Mouse (Mus musculus) kidney, embryonic 15.5 days (tissue): Measurements from ENCODE around the gene St3gal3. TPM values are rescaled to one million over a fixed set of nuclear protein-coding genes. Genes with fewer than 3 reads are reported as not detected.

Source experiments
- ATAC-seq: fragments of 200-750 bp; cut with Nextera tagmentation; replicated peaks from 2 replicates; pipeline ENCODE4 v1.8.0; 2017; ENCODE audit warnings: moderate TSS enrichment; ENCODE audit not compliant: low FRiP score
- H3K27ac ChIP-seq: fragments of 300-500 bp; sonication (generic); 2 replicates; pipeline ENCODE4 v1.5.1; 2015; ENCODE audit warnings: mild to moderate bottlenecking, inconsistent platforms
- H3K27me3 ChIP-seq: fragments of 300-500 bp; sonication (generic); 2 replicates; pipeline ENCODE4 v1.6.1; 2015; ENCODE audit warnings: inconsistent platforms
- H3K36me3 ChIP-seq: fragments of 300-500 bp; sonication (generic); 2 replicates; pipeline ENCODE4 v1.6.1; 2015; ENCODE audit warnings: inconsistent platforms
- H3K4me1 ChIP-seq: fragments of 300-500 bp; sonication (generic); 2 replicates; pipeline ENCODE4 v1.6.1; 2015; ENCODE audit warnings: inconsistent platforms
- H3K4me2 ChIP-seq: fragments of 300-500 bp; sonication (generic); 2 replicates; pipeline ENCODE4 v1.6.1; 2015; ENCODE audit warnings: moderate library complexity, mild to moderate bottlenecking, inconsistent platforms
- H3K4me3 ChIP-seq: fragments of 300-500 bp; sonication (generic); replicated peaks from 2 replicates; pipeline ENCODE4 v1.5.1; 2015; ENCODE audit warnings: mild to moderate bottlenecking, inconsistent platforms
- H3K9ac ChIP-seq: fragments of 300-500 bp; sonication (generic); 2 replicates; pipeline ENCODE4 v1.6.1; 2015; ENCODE audit warnings: mild to moderate bottlenecking, inconsistent platforms
- H3K9me3 ChIP-seq: fragments of 300-500 bp; sonication (generic); replicated peaks from 2 replicates; pipeline ENCODE4 v1.6.1; 2016; ENCODE audit warnings: inconsistent platforms
- WGBS: fragments of 180-500 bp; shearing (Covaris S2); methylation state at CpG from one replicate; pipeline ENCODE4 v1.1.7; 2015; ENCODE audit warnings: mixed read lengths; 5-methylcytosine and 5-hydroxymethylcytosine counted together
- polyA plus RNA-seq: library from polyadenylated mRNA; unstranded; fragments of >200 nt; fragmentation: Nextera tagmentation; extraction: Ambion mirVana; gene quantifications from 2 replicates; pipeline ENCODE4 v1.2.1, GENCODE M21; 2015

Gene St3gal3
- polyA plus RNA-seq, 1 experiment from 2014 or later = 8.8 TPM

GRCm38 (mm10) chr4:117914031-117914430 lies 220.7 kb downstream of the St3gal3 start:
- peak overlapping the region; percentile 81 for H3K4me3 ChIP-seq
- H3K36me3 ChIP-seq = peaks cover 31% of the 10 kb centered on the region
- 11% methylated on average over 8 of the region's 8 CpGs for WGBS
- no peaks in the 10 kb centered on the region for H3K9me3 ChIP-seq
- peak overlapping the region; percentile 69 for H3K9ac ChIP-seq
- peak overlapping the region; percentile 9; the same call in 1 of the 2 replicates for H3K27ac ChIP-seq
- H3K4me1 ChIP-seq = peaks cover 34% of the 10 kb centered on the region
- ATAC-seq = no peak
- no peaks in the 10 kb centered on the region for H3K27me3 ChIP-seq
- H3K4me2 ChIP-seq = peak overlapping the region; percentile 95

- WGBS = 63% methylated on average over 3 of the region's 3 CpGs
- H3K9ac ChIP-seq = no peak overlapping the region
- ATAC-seq = no peak
- H3K4me2 ChIP-seq = peak overlapping the region; percentile 95
- peaks cover 37% of the 10 kb centered on the region for H3K36me3 ChIP-seq
- no peak overlapping the region for H3K27ac ChIP-seq
- H3K4me3 ChIP-seq = peak overlapping the region; percentile 81
- no peaks in the 10 kb centered on the region for H3K27me3 ChIP-seq
- H3K4me1 ChIP-seq = peaks cover 36% of the 10 kb centered on the region
- no peaks in the 10 kb centered on the region for H3K9me3 ChIP-seq
Measured at GRCm38 (mm10) chr4:117913421-117913820, 221.3 kb downstream of the St3gal3 start.

- H3K4me1 ChIP-seq = peaks cover 36% of the 10 kb centered on the region
- no peak overlapping the region for H3K9ac ChIP-seq
- WGBS = 48% methylated on average over 7 of the region's 7 CpGs
- H3K27ac ChIP-seq = no peak overlapping the region
- no peaks in the 10 kb centered on the region for H3K9me3 ChIP-seq
- no peak overlapping the region; the same call in 1 of the 2 replicates for H3K4me3 ChIP-seq
- H3K27me3 ChIP-seq = no peaks in the 10 kb centered on the region
- peaks cover 39% of the 10 kb centered on the region for H3K36me3 ChIP-seq
- peak overlapping the region; percentile 95 for H3K4me2 ChIP-seq
- no peak for ATAC-seq
Measured at GRCm38 (mm10) chr4:117912685-117913273, 221.9 kb downstream of the St3gal3 start.

GRCm38 (mm10) chr4:117912131-117912561 lies 222.6 kb downstream of the St3gal3 start:
- 94% methylated on average over 13 of the region's 13 CpGs for WGBS
- no peak for ATAC-seq
- H3K4me2 ChIP-seq = peak overlapping the region; percentile 95; the same call in 1 of the 2 replicates

GRCm38 (mm10) chr4:117908834-117909453 lies 225.8 kb downstream of the St3gal3 start:
- no peak for ATAC-seq
- H3K4me3 ChIP-seq = no peak overlapping the region
- H3K36me3 ChIP-seq = peaks cover 70% of the 10 kb centered on the region
- no peaks in the 10 kb centered on the region for H3K27me3 ChIP-seq
- H3K4me2 ChIP-seq = no peak overlapping the region
- H3K9ac ChIP-seq = no peak overlapping the region
- 76% methylated on average over 8 of the region's 8 CpGs for WGBS
- H3K9me3 ChIP-seq = no peaks in the 10 kb centered on the region
- H3K4me1 ChIP-seq = peaks cover 22% of the 10 kb centered on the region
- H3K27ac ChIP-seq = no peak overlapping the region

More at GRCm38 (mm10) chr4:117912131-117912561, 222.6 kb downstream of the St3gal3 start:
- Histone ChIP-seq H3K9ac (no peak overlapping the region), H3K4me1 (peaks cover 36% of the 10 kb centered on the region), H3K9me3 (no peaks in the 10 kb centered on the region), H3K36me3 (peaks cover 43% of the 10 kb centered on the region), H3K27ac (no peak overlapping the region), H3K4me3 (no peak overlapping the region; the same call in 1 of the 2 replicates), H3K27me3 (no peaks in the 10 kb centered on the region)

- Histone ChIP-seq H3K36me3 (peaks cover 85% of the 10 kb centered on the region), H3K9me3 (no peaks in the 10 kb centered on the region), H3K4me2 (no peak overlapping the region), H3K9ac (no peak overlapping the region), H3K27me3 (no peaks in the 10 kb centered on the region), H3K27ac (no peak overlapping the region), H3K4me1 (peaks cover 8% of the 10 kb centered on the region; the same call in 1 of the 2 replicates), H3K4me3 (no peak overlapping the region)
- ATAC-seq = no peak
- WGBS = 86% methylated on average over 3 of the region's 3 CpGs
Measured at GRCm38 (mm10) chr4:117906196-117906595, 228.5 kb downstream of the St3gal3 start.

- Histone ChIP-seq H3K27me3 (no peaks in the 10 kb centered on the region), H3K4me2 (no peak overlapping the region), H3K9me3 (no peaks in the 10 kb centered on the region), H3K4me3 (no peak overlapping the region), H3K36me3 (peaks cover 85% of the 10 kb centered on the region), H3K9ac (no peak overlapping the region), H3K4me1 (peaks cover 5% of the 10 kb centered on the region; the same call in 1 of the 2 replicates), H3K27ac (no peak overlapping the region)
- 91% methylated on average over 8 of the region's 8 CpGs for WGBS
- no peak for ATAC-seq
Measured at GRCm38 (mm10) chr4:117904761-117905160, 230.0 kb downstream of the St3gal3 start.

GRCm38 (mm10) chr4:117904094-117904493 lies 230.6 kb downstream of the St3gal3 start:
- 92% methylated on average over 10 of the region's 10 CpGs for WGBS
- H3K9me3 ChIP-seq = no peaks in the 10 kb centered on the region
- ATAC-seq = no peak
- H3K27ac ChIP-seq = no peak overlapping the region
- no peak overlapping the region for H3K9ac ChIP-seq
- peaks cover 2% of the 10 kb centered on the region; the same call in 1 of the 2 replicates for H3K4me1 ChIP-seq
- peaks cover 88% of the 10 kb centered on the region for H3K36me3 ChIP-seq
- H3K4me2 ChIP-seq = no peak overlapping the region
- no peak overlapping the region for H3K4me3 ChIP-seq
- H3K27me3 ChIP-seq = no peaks in the 10 kb centered on the region

- Histone ChIP-seq H3K4me1 (no peaks in the 10 kb centered on the region), H3K36me3 (peaks cover 93% of the 10 kb centered on the region), H3K9me3 (no peaks in the 10 kb centered on the region), H3K27ac (no peak overlapping the region), H3K4me3 (no peak overlapping the region), H3K4me2 (no peak overlapping the region), H3K9ac (no peak overlapping the region), H3K27me3 (no peaks in the 10 kb centered on the region)
- ATAC-seq = no peak
- WGBS = 81% methylated on average over 3 of the region's 3 CpGs
Measured at GRCm38 (mm10) chr4:117898111-117898510, 236.6 kb downstream of the St3gal3 start.

GRCm38 (mm10) chr4:117896031-117896430 lies 238.7 kb downstream of the St3gal3 start:
- Histone ChIP-seq H3K4me3 (no peak overlapping the region), H3K27ac (no peak overlapping the region), H3K27me3 (no peaks in the 10 kb centered on the region), H3K4me2 (no peak overlapping the region), H3K36me3 (peaks cover 72% of the 10 kb centered on the region), H3K4me1 (peaks cover 9% of the 10 kb centered on the region), H3K9me3 (no peaks in the 10 kb centered on the region), H3K9ac (no peak overlapping the region)
- ATAC-seq = no peak
- 97% methylated on average over 6 of the region's 6 CpGs for WGBS

- Histone ChIP-seq H3K9ac (no peak overlapping the region), H3K4me3 (no peak overlapping the region), H3K27me3 (no peaks in the 10 kb centered on the region), H3K27ac (no peak overlapping the region), H3K9me3 (no peaks in the 10 kb centered on the region), H3K4me2 (no peak overlapping the region), H3K36me3 (peaks cover 67% of the 10 kb centered on the region), H3K4me1 (peaks cover 14% of the 10 kb centered on the region)
- no peak for ATAC-seq
- WGBS = 80% methylated on average over 7 of the region's 7 CpGs
Measured at GRCm38 (mm10) chr4:117895339-117895738, 239.4 kb downstream of the St3gal3 start.

GRCm38 (mm10) chr4:117894601-117895000 lies 240.1 kb downstream of the St3gal3 start:
- Histone ChIP-seq H3K9ac (no peak overlapping the region), H3K27me3 (no peaks in the 10 kb centered on the region), H3K27ac (no peak overlapping the region), H3K36me3 (peaks cover 67% of the 10 kb centered on the region), H3K9me3 (no peaks in the 10 kb centered on the region), H3K4me3 (no peak overlapping the region), H3K4me2 (no peak overlapping the region), H3K4me1 (peaks cover 14% of the 10 kb centered on the region)
- ATAC-seq = no peak
- WGBS = 88% methylated on average over 8 of the region's 8 CpGs
